ENCODE assay signal across 17 mouse cellular contexts in the genomic region with DNA sequence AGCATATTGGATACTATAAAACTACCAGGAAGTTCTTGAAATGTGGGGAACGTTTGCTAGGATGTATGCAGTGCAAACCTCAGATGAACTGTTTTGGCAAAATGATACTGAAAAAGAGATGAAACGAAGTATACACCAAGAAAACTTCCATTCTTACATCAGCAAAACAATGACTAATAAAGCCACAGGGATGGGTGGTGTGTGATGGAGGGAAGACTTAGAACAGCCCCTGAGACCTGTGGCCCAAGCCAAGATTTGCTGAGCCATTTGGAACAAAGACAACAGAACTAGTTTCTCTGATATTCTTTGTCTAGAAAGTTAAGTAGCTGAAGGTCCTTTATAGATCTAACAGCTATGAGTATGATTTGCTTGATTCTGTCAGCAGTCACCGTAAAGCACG.
"Had no signal": no experiment of that assay in that cellular context is flagged by ENCODE, and none has a peak within 500 bp of the region (broad histone marks: within the 10 kb centered on the region; RNA-seq: fewer than 3 reads in every experiment).

No protein-coding gene starts in this region.

- H3K4me2 ChIP-seq: limb, embryonic 13.5 days; liver, embryonic 13.5 days; midbrain, embryonic 12.5 days; midbrain, embryonic 15.5 days; neural tube, embryonic 13.5 days; stomach, embryonic 15.5 days had no signal

- H3K27ac ChIP-seq: limb, embryonic 10.5 days; limb, embryonic 13.5 days; liver, embryonic 13.5 days; midbrain, embryonic 12.5 days; midbrain, embryonic 15.5 days; neural tube, embryonic 13.5 days; stomach, embryonic 15.5 days had no signal

- H3K4me3 ChIP-seq: limb, embryonic 10.5 days; limb, embryonic 13.5 days; liver, embryonic 13.5 days; midbrain, embryonic 12.5 days; midbrain, embryonic 15.5 days; neural tube, embryonic 13.5 days; stomach, embryonic 15.5 days had no signal

- DNase-seq: kidney, adult 9 months; kidney, postnatal 14 days; kidney, postnatal 4 days; liver, embryonic 13.5 days; lung, adult 2 months; lung, postnatal 14 days; lung, postnatal 4 days; spleen, adult 18-20 months; thymus, adult 18-20 months; thymus, postnatal 14 days; thymus, postnatal 4 days had no signal

- H3K4me1 ChIP-seq: limb, embryonic 10.5 days; limb, embryonic 13.5 days; liver, embryonic 13.5 days; midbrain, embryonic 12.5 days; midbrain, embryonic 15.5 days; neural tube, embryonic 13.5 days; stomach, embryonic 15.5 days had no signal

- H3K9ac ChIP-seq: limb, embryonic 13.5 days; liver, embryonic 13.5 days; midbrain, embryonic 12.5 days; midbrain, embryonic 15.5 days; neural tube, embryonic 13.5 days; stomach, embryonic 15.5 days had no signal

- H3K27me3 ChIP-seq: limb, embryonic 13.5 days; liver, embryonic 13.5 days; midbrain, embryonic 12.5 days; midbrain, embryonic 15.5 days; neural tube, embryonic 13.5 days; stomach, embryonic 15.5 days had no signal

- H3K9me3 ChIP-seq: limb, embryonic 10.5 days; limb, embryonic 13.5 days; liver, embryonic 13.5 days; midbrain, embryonic 12.5 days; midbrain, embryonic 15.5 days; neural tube, embryonic 13.5 days; stomach, embryonic 15.5 days had no signal

- H3K36me3 ChIP-seq: limb, embryonic 10.5 days; limb, embryonic 13.5 days; liver, embryonic 13.5 days; midbrain, embryonic 12.5 days; midbrain, embryonic 15.5 days; neural tube, embryonic 13.5 days; stomach, embryonic 15.5 days had no signal

- ATAC-seq: midbrain, embryonic 15.5 days had no signal
